Mouse (Mus musculus) forebrain, embryonic 10.5 days (tissue): ENCODE measurements at regions not wholly inside any gene's neighbourhood (a gene's known extent, or its start where the extent isn't known, plus 50 kb on each side); places are given as distances from the start of the nearest gene placed in this dataset.

Source experiments
- DNase-seq: peaks from one replicate; pipeline ENCODE4 v3.0.0-alpha.2; 2017; ENCODE audit warnings: low spot score; ENCODE audit errors: extremely low spot score
- H3K27ac ChIP-seq: fragments of 300-500 bp; sonication (generic); 2 replicates; pipeline ENCODE4 v1.5.1; 2016; ENCODE audit warnings: mild to moderate bottlenecking
- H3K27me3 ChIP-seq: fragments of 300-500 bp; sonication (generic); 2 replicates; pipeline ENCODE4 v1.6.1; 2016; ENCODE audit warnings: mild to moderate bottlenecking; ENCODE audit not compliant: poor library complexity, severe bottlenecking
- H3K36me3 ChIP-seq: fragments of 300-500 bp; sonication (generic); replicated peaks from 2 replicates; pipeline ENCODE4 v1.6.1; 2016; ENCODE audit warnings: mild to moderate bottlenecking, moderate library complexity
- H3K4me1 ChIP-seq: fragments of 300-500 bp; sonication (generic); 2 replicates; pipeline ENCODE4 v1.6.1; 2016
- H3K4me3 ChIP-seq: fragments of 300-500 bp; sonication (generic); 2 replicates; pipeline ENCODE4 v1.5.1; 2016; ENCODE audit warnings: mild to moderate bottlenecking, moderate library complexity
- H3K9me3 ChIP-seq: fragments of 300-500 bp; sonication (generic); 2 replicates; pipeline ENCODE4 v1.6.1; 2016; ENCODE audit warnings: mild to moderate bottlenecking, moderate library complexity
- WGBS: fragments of 180-500 bp; shearing (Covaris S2); methylation state at CpG from one replicate; pipeline ENCODE4 v1.1.7; 2016; 5-methylcytosine and 5-hydroxymethylcytosine counted together

DNA sequence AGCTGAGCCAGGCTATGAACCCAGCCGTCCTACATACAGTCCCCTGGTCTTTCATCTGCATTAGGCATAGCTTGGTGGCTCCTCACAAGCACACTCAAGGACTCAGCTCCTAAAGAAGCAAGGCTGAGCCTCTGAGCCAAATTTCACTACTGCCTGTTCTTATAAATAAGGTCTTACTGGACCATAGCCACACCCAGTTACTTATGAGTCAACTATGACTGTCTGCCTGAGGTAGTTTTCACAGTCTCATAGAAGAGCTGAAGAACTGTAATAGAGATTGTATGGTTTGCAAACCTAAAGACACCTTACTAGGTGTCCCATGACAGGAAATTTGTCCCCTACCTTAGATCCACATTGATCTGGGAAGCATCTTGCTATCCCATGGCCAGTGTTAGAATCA lies 204.1 kb upstream of the Jmjd1c start:
- Histone ChIP-seq H3K27me3 (no peaks in the 10 kb centered on the region), H3K27ac (no peak overlapping the region), H3K9me3 (peaks cover 4% of the 10 kb centered on the region; the same call in 1 of the 2 replicates), H3K4me3 (no peak overlapping the region), H3K4me1 (peaks cover 2% of the 10 kb centered on the region), H3K36me3 (no peaks in the 10 kb centered on the region)
- no peak for DNase-seq
- WGBS: 84% methylated on average over 1 of the region's 1 CpGs

DNA sequence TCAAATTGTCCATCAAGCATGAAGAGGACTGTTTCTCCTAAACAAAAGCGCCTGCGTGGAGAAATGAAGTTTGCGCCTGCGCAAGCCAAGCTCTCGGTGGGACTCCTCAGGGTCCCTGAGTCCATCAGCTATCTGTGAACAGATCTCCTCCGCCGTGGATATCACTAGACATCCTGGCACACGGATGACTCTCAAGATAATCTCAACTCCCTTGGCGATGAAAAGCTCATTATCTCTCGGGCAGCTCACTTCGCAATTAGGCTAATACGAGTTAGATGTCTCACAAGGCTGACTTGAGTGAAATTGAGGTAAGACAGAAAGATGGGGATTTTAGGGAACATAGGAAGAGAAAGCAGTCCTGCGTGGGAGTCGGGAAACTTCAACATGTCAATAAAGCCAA lies 202.1 kb upstream of the Jmjd1c start:
- 91% methylated on average over 14 of the region's 14 CpGs for WGBS
- no peak for DNase-seq
- no peak overlapping the region for H3K4me3 ChIP-seq

DNA sequence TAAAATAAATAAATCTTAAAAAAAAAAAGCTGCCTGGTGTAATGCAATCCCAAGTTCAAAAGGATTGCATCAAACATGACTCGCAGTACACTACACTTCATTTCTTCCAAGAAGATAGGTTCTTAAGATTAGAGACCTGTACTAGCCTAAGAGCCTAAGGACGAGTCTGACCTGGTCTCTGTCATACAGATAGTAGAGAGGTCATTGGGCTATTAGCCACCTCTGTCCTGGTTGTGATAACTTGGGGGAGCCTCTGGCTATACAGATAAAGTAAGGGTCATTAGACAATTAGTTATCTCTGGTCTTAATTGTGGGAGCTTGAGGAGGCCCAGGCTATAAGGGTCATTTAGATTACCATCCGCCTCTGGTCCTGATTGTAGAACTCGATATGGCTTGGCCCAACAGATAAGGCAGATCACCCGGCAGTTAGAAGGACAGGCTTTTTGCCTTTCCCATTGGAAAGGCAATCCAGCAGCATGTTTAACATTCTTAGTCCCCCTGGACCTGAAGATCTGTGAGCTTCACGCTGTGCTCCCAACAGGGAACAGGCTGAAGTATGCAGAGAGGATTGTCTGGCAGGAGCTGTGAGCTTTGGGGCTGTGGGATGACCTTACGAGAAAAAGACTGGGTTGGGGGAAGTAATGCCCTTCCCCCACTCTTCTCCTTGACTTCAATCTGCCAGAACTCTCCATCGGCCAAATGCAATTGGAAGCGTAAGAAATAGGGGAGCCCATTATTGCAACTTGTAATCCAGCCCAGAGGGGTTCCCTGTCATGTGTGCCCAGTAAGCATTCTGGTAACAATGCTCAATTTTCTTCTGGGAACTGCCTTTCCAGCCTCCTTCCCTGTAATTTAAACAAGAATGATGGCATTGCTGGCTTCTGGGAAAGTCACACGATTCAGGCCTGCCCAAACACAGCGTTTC lies 199.0 kb upstream of the Jmjd1c start:
- Histone ChIP-seq H3K4me1 (peaks cover 34% of the 10 kb centered on the region), H3K27ac (0 out of 2 replicates have a peak overlapping the region, but pooled peaks have one; percentile 25), H3K36me3 (no peaks in the 10 kb centered on the region), H3K4me3 (no peak overlapping the region), H3K27me3 (peaks cover 9% of the 10 kb centered on the region; the same call in 1 of the 2 replicates), H3K9me3 (no peaks in the 10 kb centered on the region)
- 12% methylated on average over 11 of the region's 11 CpGs for WGBS
- no peak for DNase-seq

More for the DNA sequence above, 202.1 kb upstream of the Jmjd1c start:
- Histone ChIP-seq H3K27me3 (no peaks in the 10 kb centered on the region), H3K36me3 (no peaks in the 10 kb centered on the region), H3K9me3 (peaks cover 4% of the 10 kb centered on the region; the same call in 1 of the 2 replicates), H3K4me1 (peaks cover 22% of the 10 kb centered on the region), H3K27ac (no peak overlapping the region)

DNA sequence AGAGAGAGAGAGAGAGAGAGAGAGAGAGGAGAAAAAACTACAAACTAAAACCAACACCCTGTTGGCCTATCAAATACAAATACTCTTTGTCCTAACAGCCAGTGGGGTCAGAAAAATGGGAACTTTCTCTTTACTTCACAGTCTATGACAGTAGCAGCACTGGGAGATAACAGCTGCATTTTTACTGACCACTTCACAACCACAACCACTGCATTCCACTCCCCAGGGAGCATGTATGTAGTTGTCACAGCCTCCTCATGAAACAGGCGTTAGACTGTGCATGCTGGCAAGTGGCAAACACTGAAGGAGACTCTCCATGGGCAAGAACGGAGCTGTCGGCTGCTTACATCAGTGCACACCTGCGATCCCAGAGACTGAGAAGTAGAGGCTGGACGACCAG lies 196.2 kb upstream of the Jmjd1c start:
- Histone ChIP-seq H3K4me1 (peaks cover 37% of the 10 kb centered on the region), H3K27me3 (peaks cover 9% of the 10 kb centered on the region; the same call in 1 of the 2 replicates), H3K4me3 (no peak overlapping the region), H3K27ac (no peak overlapping the region), H3K36me3 (no peaks in the 10 kb centered on the region), H3K9me3 (no peaks in the 10 kb centered on the region)
- 92% methylated on average over 5 of the region's 5 CpGs for WGBS
- DNase-seq: no peak

DNA sequence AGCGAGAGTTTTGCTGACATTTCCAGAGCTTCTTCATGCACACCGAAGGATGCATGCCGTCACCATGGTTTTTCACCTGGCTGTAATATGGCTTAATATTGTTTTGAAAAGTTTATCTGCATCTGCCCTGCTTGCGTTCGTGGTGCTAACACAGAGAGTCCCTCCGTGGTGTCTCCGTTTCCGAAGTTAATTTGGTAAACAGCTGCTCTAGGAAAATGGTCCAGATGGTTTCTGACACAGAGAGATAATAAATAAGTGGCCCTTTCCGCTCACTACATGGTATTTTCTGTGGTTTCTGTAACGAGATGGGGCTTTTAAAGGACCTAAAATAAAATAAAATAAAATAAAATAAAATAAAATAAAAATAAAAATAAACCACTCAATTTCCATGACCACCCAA lies 195.1 kb upstream of the Jmjd1c start:
- no peak overlapping the region for H3K4me3 ChIP-seq
- H3K4me1 ChIP-seq: peaks cover 37% of the 10 kb centered on the region
- WGBS: 77% methylated on average over 10 of the region's 10 CpGs
- DNase-seq: no peak
- peaks cover 9% of the 10 kb centered on the region; the same call in 1 of the 2 replicates for H3K27me3 ChIP-seq
- H3K9me3 ChIP-seq: no peaks in the 10 kb centered on the region
- no peaks in the 10 kb centered on the region for H3K36me3 ChIP-seq
- no peak overlapping the region for H3K27ac ChIP-seq

DNA sequence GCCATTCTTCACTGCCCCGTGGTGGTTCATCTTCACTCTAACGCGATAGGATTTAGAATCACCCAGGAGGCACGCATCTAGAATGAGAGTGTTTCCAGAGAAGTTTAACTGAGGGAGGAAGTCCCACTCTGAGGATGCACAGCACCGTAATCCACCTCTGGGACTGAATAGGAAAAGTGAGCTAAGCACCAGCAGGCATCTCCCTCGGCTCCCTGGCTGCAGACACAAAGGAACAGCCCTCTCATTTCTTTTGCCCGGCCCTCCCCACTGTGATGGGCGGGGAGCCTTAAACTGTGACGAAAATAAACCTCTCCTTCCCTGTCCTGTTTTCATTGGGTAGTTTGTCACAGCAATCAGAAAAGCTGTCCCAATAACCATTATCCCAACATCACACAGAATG lies 194.1 kb upstream of the Jmjd1c start:
- Histone ChIP-seq H3K27ac (peak overlapping the region; percentile 72), H3K4me1 (peaks cover 35% of the 10 kb centered on the region), H3K27me3 (peaks cover 9% of the 10 kb centered on the region; the same call in 1 of the 2 replicates), H3K4me3 (peak overlapping the region; percentile 45), H3K9me3 (no peaks in the 10 kb centered on the region), H3K36me3 (no peaks in the 10 kb centered on the region)
- under 1% methylated on average over 9 of the region's 9 CpGs for WGBS
- peak; percentile 37 for DNase-seq

DNA sequence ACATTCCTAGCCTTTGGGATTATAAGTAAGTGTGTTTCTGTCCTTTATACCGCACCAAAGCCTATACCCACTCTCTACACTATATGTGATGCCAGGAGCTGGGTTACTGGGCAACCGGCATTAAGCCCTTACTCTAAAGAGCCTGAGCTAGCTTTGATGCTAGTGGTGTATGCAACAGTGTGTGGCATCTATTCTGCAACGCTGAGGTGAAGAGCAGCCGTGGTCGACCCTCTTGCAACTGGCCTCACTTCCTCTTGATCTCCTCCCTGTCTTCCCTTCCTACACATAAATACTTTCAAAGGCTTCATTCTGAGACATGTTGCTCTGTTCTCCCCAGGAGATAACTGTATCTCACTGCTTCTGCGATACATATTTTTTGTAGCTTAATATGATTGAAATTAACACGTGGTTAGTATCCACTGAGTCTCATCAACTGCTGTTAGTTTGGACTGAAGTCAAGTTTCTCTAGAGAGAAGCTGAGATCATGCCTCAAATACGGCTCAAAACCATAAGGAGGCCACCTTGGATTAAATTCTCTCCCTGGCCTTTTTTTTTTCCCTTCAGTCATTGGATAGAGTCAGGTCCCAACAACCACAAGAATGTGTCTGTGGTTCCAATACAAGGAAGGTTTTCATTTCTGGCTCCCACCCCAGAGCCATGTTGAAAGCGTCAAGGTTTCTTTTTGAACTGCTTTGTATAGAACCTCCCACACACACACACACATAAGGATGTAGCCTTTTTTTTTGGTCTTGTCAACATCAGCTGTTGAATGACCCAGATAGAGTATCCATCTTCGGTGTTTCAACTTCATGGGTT lies 191.2 kb upstream of the Jmjd1c start:
- no peak overlapping the region for H3K4me3 ChIP-seq
- 91% methylated on average over 10 of the region's 10 CpGs for WGBS
- H3K9me3 ChIP-seq: no peaks in the 10 kb centered on the region
- peaks cover 9% of the 10 kb centered on the region; the same call in 1 of the 2 replicates for H3K27me3 ChIP-seq
- DNase-seq: no peak
- peaks cover 12% of the 10 kb centered on the region for H3K4me1 ChIP-seq
- H3K36me3 ChIP-seq: no peaks in the 10 kb centered on the region
- no peak overlapping the region for H3K27ac ChIP-seq

DNA sequence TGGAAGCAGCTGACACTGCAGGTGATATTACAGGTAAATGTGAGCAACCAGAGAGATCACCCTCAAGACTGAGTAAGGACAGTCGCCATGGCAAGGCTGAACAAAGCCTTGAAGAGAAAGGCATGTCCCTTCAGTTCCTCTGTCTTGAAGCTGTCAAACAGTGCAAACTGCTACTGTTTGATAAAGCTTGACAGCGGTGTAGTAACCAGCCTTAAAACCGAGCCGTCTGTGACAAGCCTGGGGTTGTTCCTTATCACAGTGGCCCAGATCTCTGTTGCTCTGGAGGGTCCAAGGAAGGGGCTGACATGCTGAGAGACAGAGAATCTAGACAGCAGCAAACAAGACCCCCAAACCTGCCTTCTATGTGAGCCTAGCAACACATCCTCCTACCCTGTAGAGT lies 188.1 kb upstream of the Jmjd1c start:
- no peaks in the 10 kb centered on the region for H3K27me3 ChIP-seq
- no peak overlapping the region for H3K27ac ChIP-seq
- no peaks in the 10 kb centered on the region for H3K9me3 ChIP-seq
- no peak overlapping the region for H3K4me3 ChIP-seq
- WGBS: 80% methylated on average over 4 of the region's 4 CpGs
- H3K4me1 ChIP-seq: peaks cover 20% of the 10 kb centered on the region
- DNase-seq: no peak
- H3K36me3 ChIP-seq: no peaks in the 10 kb centered on the region

DNA sequence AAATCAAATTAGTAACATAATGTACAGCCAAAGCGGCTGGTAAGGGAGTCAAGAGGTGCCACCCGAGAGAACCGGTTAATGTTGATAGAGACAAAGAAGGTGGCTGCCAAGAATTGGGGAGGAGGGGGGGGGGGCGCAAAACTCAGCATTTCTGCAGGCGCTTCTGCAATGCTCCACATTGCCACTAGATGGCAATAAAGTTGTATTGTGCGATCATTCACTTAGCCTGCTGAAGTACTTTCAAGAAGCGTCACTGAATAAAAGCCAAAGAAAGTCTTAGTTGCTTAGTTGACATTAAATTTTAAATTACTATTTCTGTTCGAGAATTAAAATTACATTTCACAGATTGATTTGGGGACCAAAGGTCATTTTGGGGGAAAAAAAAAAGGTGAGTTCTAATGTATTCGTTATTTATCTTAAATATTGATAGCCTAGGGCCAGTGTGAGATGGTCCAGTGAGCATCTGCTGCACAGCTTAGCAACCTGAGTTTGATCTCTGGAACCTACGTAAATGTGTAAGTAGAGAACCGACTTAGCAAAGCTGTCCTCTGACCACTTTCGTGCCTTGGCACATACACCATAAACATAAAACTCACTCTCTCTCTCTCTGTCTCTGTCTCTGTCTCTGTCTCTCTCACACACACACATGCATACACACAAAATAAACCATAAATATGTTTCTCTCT lies 186.6 kb upstream of the Jmjd1c start:
- Histone ChIP-seq H3K27ac (no peak overlapping the region), H3K4me3 (no peak overlapping the region), H3K9me3 (no peaks in the 10 kb centered on the region), H3K4me1 (peaks cover 35% of the 10 kb centered on the region), H3K27me3 (no peaks in the 10 kb centered on the region), H3K36me3 (no peaks in the 10 kb centered on the region)
- WGBS: 22% methylated on average over 12 of the region's 12 CpGs
- DNase-seq: peak; percentile 67

DNA sequence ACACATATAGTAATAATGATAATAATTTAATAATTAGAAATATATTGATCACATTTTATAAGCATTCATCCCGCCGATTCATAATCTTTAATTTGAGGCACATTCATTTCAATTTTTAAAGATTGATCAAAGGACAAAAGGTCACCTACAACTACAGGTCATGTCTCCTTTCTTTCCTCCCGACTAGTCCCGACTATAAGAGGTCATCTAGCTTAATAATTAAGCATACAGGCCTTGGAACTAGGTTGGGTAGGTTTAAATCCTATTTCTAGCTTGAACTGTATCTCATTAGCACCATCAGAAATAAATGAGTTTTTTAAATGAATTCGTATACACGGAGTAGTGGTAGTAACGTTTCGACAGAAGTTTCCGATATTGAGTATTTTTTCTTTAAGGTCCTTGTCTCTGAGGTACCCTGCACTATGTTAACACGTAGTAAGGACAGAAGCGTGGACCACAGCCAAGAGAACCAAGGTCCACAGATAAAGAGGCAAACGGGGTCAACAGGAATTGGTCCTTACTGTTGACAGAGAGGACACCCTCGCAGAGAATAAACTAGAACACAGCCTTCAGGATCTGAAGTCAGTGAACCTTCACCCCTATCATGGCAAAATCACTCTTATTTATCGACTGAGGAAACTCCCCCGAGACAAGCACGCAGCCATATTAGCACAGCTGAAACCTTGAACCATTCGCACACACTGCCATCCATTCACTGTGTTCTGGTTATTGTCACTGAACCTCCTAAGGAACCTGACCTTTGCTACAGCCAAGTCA lies 185.8 kb upstream of the Jmjd1c start:
- no peaks in the 10 kb centered on the region for H3K36me3 ChIP-seq
- no peak for DNase-seq
- peaks cover 41% of the 10 kb centered on the region for H3K4me1 ChIP-seq
- no peak overlapping the region for H3K4me3 ChIP-seq
- 87% methylated on average over 17 of the region's 17 CpGs for WGBS
- no peak overlapping the region for H3K27ac ChIP-seq
- no peaks in the 10 kb centered on the region for H3K27me3 ChIP-seq
- H3K9me3 ChIP-seq: no peaks in the 10 kb centered on the region

DNA sequence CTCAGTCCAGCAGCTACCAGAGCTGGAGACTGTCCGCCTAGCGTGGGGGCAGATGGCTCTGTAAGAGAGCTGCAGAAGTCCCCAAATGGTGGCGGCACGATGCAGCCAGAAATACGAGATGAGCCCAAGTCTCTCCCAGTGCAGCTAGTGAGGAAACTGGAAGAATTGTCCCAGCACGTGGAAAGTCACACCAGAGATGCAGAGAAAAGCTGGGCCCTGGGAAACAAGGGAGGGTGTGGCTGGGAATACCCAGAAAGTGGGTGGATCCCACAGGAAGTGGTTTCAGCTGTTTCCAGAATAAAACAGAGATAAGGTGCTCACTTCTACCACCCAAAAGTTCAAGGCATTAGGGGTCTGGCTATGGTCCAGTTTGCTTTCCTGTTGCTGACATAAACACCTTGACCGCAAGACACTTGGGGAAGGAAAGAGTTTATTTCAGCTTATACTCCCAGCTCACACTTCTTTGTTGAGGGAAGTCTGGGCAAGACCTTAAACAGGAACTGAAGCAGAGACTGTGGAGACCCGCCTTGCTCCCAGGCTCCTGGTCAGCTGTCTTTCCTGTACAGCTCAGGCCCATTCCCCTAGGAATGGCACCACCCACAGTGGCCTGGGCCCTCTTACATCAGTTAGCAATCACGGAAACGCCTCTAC lies 184.5 kb upstream of the Jmjd1c start:
- DNase-seq: no peak
- H3K9me3 ChIP-seq: no peaks in the 10 kb centered on the region
- 59% methylated on average over 10 of the region's 10 CpGs for WGBS
- H3K4me3 ChIP-seq: no peak overlapping the region
- H3K36me3 ChIP-seq: no peaks in the 10 kb centered on the region
- H3K27ac ChIP-seq: peak overlapping the region; percentile 77
- no peaks in the 10 kb centered on the region for H3K27me3 ChIP-seq
- H3K4me1 ChIP-seq: peaks cover 41% of the 10 kb centered on the region
